Mouse (Mus musculus): ENCODE measurements around the gene Oprd1. TPM values are rescaled to one million over a fixed set of nuclear protein-coding genes. Genes with fewer than 3 reads are reported as not detected.

Oprd1 gene
- total RNA-seq, 2 experiments from 2014 or later, result not detected

DNA sequence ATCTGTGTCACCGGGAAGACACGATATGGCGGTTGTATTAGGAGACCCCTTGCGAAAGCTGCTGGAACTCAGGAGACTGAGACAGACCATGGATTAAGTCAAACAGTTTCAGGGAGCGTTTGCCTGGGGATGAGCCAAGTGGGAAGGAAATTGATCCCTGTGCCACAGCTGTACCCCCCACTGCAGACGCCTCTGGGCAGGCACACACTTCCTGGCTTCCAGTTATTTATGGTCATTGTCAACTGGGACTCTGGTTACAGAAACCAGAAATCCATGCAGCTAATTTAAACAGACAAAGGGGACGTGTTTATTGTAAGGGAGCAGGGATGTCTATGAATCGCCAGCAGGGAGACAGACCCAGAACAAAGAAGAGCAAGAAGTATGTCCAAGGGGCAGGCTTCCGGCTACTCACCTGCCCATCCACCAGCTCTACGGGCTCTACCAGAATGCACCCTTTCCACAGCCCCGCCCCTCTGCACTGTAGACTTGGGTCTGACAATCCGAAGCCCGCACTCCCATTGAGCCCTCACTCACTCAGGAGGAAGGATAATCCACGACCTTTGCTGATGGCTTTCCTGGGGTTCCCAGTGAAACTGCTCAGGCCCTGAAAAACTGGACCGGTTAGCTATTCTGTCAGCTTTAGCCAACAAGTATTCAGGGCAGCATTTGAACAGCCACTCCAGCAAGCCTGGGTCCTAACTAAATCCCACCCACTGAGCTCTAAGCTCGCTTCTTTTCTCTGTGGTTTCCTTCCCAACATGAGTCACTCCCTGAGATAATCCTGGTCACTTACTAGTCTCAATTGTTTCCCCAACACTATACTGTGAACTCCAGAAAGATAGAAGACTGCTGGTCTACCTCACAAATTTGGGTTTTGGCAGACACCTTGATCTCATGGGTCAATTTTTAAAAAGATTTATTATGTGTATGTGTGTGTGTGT is 22.3 kb upstream of the Oprd1 start:
- intact Hi-C loops (cut with DNase I), result no loop called here
- Histone ChIP-seq H3K4me3 (no peak overlapping the region), H3K27ac (no peak overlapping the region)
- no peak for TF ChIP-seq CTCF (IDR thresholded peaks at IDR 0.05)
- no peak for DNase-seq

DNA sequence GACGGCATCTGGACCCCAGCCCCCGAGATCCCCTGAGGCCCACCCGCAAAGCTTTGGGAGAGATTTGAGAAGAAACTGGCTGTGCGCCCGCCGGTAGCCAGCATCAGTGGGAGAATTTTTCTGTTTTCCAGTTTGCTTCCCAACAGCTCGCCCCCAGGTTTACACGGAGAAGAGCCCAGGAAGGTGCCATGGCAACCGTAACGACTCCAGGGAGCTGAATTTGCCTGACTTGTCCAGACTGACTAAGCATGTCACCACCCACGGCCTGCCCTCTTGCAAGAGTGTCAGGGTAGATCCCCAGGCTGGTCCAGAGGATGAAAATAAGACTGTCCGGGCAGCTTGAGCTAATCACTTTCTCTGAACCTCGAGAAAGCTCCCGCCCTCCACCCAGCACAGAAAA is 21.4 kb upstream of the Oprd1 start:
- no peak for TF ChIP-seq CTCF (IDR thresholded peaks at IDR 0.05)
- intact Hi-C loops (cut with DNase I), result no loop called here
- Histone ChIP-seq H3K4me3 (no peak overlapping the region), H3K27ac (no peak overlapping the region)
- no peak for DNase-seq

GRCm38 (mm10) chr4:132156941-132157622 is 12.8 kb upstream of the Oprd1 start:
- DNase-seq, result no peak
- TF ChIP-seq CTCF (IDR thresholded peaks at IDR 0.05), result no peak
- peak overlapping the region; percentile 65 for H3K27ac ChIP-seq
- H3K4me3 ChIP-seq, result peak overlapping the region; percentile 1; the same call in 1 of the 2 replicates
- intact Hi-C loops (cut with DNase I), result no loop called here

GRCm38 (mm10) chr4:132154877-132155670 is 10.8 kb upstream of the Oprd1 start:
- intact Hi-C loops (cut with DNase I), result no loop called here
- TF ChIP-seq CTCF (IDR thresholded peaks at IDR 0.05), result no peak
- no peak for DNase-seq
- no peak overlapping the region for H3K27ac ChIP-seq
- H3K4me3 ChIP-seq, result no peak overlapping the region

DNA sequence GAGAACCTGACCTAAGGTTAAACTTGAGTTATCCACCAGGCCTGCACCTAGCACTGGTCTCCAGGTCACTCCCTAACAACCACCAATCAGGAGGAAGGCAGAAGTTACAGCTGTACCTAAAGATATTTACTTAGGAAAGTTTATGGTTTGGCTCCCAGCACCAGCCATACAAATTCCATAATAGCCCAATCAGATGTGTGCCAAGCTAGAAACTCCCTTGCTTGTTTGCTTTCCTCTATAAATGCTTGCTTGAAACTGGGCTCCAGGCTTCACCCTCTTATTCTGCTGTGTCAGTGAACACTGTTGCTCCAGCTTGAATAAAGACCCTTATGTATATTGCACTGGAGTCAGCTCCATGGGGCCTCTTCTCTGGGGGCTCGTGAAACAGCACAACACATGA is 7.4 kb upstream of the Oprd1 start:
- H3K27ac ChIP-seq, result no peak overlapping the region
- no peak for TF ChIP-seq CTCF (IDR thresholded peaks at IDR 0.05)
- DNase-seq, result no peak
- intact Hi-C loops (cut with DNase I), result no loop called here
- no peak overlapping the region for H3K4me3 ChIP-seq

- no peak overlapping the region for H3K27ac ChIP-seq
- DNase-seq, result no peak
- no peak overlapping the region for H3K4me3 ChIP-seq
- TF ChIP-seq CTCF (IDR thresholded peaks at IDR 0.05), result peak; percentile 20; the same call in 1 of the 2 replicates
- intact Hi-C loops (cut with DNase I), result no loop called here
Measured at GRCm38 (mm10) chr4:132146201-132146600, 1.9 kb upstream of the Oprd1 start.

DNA sequence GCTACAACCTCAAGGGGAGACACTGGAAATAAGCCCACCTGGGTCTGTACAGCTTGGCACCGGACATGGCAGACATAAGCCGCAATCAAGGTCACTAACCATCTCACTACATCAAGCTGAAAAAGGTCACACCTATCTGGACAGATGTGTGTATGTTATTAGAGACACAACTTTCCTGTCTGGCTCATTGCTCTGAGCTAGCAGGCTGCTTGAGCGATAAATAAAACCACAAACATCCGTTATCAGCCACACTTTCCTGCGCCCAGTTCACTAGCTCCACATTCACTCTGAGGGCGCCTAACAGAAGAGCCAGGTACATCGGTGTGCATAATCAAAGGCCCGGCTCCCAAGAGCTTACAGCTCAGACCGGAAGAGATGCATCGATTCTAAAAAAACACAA is 806 bp upstream of the Oprd1 start:
- Histone ChIP-seq H3K27ac (no peak overlapping the region), H3K4me3 (no peak overlapping the region)
- TF ChIP-seq CTCF (IDR thresholded peaks at IDR 0.05), result no peak
- no peak for DNase-seq
- intact Hi-C loops (cut with DNase I), result no loop called here

DNA sequence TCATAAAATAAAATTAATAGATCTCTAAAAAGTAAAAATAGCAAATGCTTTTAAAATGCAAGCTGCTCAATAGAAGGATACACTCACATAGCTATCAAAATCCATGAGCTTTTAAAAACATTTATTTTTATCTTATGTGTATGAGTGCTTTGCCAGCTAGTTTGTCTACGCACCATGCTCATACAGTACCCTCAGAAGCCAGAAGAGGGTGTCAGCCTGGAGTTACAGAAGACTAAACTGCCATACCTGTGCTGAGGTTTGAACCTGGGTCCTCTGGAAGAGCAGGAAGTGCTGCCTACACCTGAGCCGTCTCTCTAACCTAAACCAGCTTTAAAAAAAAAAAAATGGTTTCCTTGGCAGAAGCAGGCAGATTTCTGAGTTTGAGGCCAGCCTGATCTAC is 5.6 kb downstream of the Oprd1 start:
- no peak for DNase-seq
- intact Hi-C loops (cut with DNase I), result no loop called here
- Histone ChIP-seq H3K4me3 (no peak overlapping the region), H3K27ac (no peak overlapping the region)
- peak; percentile 30 for TF ChIP-seq CTCF (IDR thresholded peaks at IDR 0.05)

GRCm38 (mm10) chr4:132137013-132137412 is 7.3 kb downstream of the Oprd1 start:
- H3K27ac ChIP-seq, result no peak overlapping the region
- DNase-seq, result no peak
- intact Hi-C loops (cut with DNase I), result no loop called here
- no peak for TF ChIP-seq CTCF (IDR thresholded peaks at IDR 0.05)
- H3K4me3 ChIP-seq, result no peak overlapping the region

DNA sequence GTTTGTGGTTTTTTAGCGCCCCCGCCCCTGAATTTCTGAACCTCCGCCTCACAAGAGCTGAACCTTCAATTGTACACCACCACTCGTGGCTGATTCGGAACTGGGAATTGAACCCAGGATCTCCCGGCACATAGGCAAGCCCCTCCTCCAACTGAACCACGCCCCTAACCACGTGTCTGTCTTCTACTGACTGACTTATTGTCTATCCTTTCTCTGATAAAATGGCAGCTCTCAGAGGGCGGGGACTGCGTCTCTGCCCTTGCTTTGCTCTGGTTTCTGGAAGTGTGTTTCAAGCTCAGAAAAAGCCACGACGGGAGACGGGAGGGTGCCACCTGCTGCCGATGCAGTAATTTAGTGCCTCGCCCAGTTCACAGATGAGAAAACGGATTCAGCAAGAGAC is 10.4 kb downstream of the Oprd1 start:
- intact Hi-C loops (cut with DNase I), result no loop called here
- Histone ChIP-seq H3K27ac (no peak overlapping the region), H3K4me3 (no peak overlapping the region)
- DNase-seq, result no peak
- no peak for TF ChIP-seq CTCF (IDR thresholded peaks at IDR 0.05)

- intact Hi-C loops (cut with DNase I), result no loop called here
- no peak overlapping the region for H3K4me3 ChIP-seq
- no peak for TF ChIP-seq CTCF (IDR thresholded peaks at IDR 0.05)
- H3K27ac ChIP-seq, result no peak overlapping the region
- no peak for DNase-seq
Measured at GRCm38 (mm10) chr4:132133381-132133780, 10.9 kb downstream of the Oprd1 start.

DNA sequence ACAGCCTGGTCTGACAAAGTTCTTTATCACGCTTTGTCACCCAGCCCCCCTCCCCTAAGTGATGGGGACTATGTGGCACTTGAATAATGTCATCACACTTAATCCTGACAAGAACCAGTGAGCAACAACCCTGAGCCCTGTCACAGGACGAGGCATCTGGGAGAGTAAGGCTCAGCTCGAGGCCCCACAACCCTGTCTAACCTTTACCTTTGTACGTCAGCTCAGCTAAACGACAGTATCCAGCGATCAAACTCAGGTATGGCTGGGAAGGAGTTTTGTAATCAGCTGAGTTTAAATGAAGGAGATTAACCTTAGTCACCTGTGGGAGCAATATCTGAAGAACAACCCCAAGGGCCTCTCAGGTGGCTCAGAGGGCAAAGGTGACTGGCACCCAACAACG is 12.0 kb downstream of the Oprd1 start:
- intact Hi-C loops (cut with DNase I), result no loop called here
- Histone ChIP-seq H3K4me3 (no peak overlapping the region), H3K27ac (no peak overlapping the region)
- no peak for TF ChIP-seq CTCF (IDR thresholded peaks at IDR 0.05)
- DNase-seq, result no peak

DNA sequence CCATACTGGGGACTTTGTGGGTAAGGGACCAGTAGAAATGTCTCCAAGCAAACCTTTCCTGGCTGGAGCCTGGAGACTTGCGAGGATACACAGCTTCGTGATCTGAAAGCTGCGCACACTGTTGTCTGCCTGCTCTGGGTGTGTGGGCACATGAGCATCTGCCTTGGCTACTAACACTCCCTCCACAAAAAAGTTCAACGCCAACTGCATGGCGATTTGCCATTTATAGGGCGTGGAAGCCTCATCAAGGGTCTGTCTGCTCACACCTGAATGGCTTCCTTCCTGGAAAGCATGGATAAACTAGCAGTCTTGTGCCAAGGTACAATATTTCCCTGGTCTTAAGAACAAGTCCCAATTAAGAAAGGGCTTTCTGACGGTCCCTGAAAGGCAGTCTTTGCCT is 12.5 kb downstream of the Oprd1 start:
- no peak for DNase-seq
- no peak for TF ChIP-seq CTCF (IDR thresholded peaks at IDR 0.05)
- no peak overlapping the region for H3K27ac ChIP-seq
- intact Hi-C loops (cut with DNase I), result no loop called here
- no peak overlapping the region for H3K4me3 ChIP-seq
